Mouse (Mus musculus) urinary bladder, postnatal 36 days (tissue): ENCODE results near the gene Cenpn.

Experiments
- DNase-seq, 2 experiments: peaks; one replicate each; pipeline ENCODE4 v3.0.0; 2022; ENCODE audit warnings: low spot score in 2 of 2, mixed read lengths in 1 of 2

Cenpn gene

DNA sequence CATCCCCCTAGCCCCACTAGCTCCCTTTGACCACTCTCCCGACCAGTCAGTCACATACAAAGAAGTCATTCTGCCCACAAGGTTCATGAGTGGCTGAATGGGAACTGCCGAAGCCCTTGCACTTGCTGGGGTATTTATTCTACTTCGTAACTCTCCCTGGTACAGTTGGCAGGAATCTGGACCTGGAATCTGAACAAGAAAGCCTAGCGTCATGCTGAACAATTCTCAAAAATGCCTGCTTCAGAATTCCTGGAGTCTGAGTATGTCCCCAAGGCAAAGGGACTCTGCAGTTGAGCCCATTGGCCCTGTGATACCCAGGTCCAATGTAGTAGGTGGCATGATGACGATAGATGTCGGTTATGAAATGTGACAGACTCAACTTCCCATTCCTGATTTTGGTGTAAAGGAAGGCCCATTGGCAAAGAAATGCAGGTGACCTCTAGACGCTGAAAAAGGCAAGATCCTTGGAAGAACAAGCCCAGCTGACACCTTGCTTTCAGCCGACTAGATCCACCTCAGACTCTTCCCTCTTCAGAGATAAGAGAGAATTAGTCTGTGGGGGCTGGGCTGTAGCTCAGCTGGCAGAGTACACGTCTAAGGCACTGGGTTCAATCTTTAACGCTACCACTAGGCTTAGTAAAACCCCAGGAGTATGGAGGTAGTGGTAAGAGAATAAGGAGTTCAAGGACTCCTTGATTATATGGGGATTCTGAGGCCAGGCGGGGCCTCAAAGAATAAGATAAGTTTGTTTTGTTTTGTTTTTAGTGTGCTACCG, 20.9 kb downstream of the Cenpn start:
- DNase-seq: no peak

DNA sequence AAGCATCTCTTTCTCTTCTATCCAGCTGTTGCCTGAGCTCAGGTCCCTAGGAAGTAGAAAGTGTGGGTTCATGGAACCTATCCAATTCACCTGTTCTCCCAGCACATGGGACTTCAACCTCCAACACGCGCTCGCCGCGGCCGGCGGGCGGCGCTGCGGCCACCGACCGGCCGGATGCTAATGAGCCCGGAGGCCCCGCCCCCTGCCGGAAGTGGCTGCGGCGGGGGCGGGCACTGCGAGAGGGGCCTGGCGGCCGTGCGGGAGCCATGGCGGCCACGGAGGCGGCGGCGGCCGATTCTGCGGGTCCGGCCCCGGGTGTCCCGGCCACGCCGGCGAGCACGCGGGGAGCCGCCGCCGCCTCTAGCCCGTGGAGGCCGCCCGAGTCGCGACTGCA, 21.6 kb downstream of the Cenpn start, which contains the start of gene Atmin:
TSS of gene Atmin (plus strand) at position 233 of the 394 bp plus-strand sequence.
- DNase-seq: peak; percentile 68 to 82

GRCm38 (mm10) chr8:116943555-116944384, 22.2 kb downstream of the Cenpn start:
- peak in 1 of 2 experiments; percentile 19 for DNase-seq

DNA sequence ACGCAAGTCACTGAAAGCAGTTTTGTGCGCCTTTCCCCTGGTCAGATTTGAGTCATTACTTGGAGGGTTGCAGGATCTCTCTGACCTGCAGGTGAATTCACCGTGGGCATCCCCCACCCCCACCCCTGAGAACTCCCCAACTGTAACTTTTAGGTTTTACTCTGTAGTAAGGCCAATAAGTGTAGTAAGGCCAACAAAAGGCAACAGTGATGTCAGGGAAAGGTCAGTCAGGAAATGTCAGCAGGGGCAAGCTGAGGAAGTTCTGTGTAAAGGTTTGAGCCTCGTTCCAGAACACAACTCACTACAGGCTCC, 22.8 kb downstream of the Cenpn start:
- DNase-seq: no peak

DNA sequence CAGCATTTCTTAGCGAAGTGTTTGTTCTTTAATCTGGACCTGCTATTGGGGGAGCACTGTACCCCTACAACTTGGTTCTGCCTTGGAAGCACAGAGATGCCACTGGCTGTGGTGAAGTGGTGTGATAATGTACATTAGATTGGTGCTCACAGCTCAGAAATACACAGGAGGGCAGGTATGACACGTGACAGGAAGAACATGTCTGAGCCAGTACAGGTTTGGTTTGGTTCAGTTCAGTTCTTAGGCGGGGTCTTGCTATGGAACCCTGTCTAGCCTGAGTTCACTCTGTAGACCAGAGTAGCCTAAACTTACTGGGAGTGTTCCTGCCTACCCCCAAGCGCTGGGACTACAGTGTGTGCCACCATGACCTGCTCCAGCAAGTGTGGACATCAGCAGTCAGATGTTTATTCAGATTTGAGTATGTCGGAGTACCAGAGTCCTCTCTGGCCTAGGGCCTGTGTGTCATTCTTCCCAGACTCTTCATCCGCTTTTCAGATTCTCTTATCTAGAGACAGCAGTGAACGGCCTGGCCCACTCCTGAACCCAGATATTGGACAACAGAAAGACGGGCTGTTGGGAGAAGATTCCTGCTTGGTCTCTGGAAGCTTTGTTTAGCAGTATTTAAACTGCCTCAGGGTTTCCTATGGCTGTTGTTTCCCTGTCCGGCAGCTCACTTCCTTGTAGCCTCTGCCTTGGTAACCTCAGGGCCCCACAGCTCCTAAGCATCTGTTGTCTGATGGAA, 23.8 kb downstream of the Cenpn start:
- no peak for DNase-seq

GRCm38 (mm10) chr8:116946268-116946838, 24.8 kb downstream of the Cenpn start:
- no peak for DNase-seq

DNA sequence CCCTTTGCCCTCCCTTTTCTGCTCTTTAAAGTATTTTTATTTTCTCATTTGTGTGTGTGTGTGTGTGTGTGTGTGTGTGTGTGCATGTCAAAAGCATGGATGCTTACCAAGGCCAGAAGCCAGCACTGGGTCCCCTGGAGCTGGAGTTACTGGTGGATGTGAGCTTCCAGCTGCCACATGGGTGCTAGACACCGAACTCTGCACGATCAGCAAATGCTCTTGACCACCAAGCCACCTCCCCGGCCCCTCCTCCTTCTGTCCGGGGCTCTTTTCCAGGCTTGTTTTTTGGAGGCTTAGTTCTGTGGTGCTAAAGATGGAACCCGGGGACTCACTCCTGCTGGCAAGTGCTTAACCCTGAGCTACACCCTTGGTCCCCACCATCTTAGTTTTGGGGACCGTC, 25.3 kb downstream of the Cenpn start:
- no peak for DNase-seq

GRCm38 (mm10) chr8:116947589-116947988, 26.1 kb downstream of the Cenpn start:
- no peak for DNase-seq

- DNase-seq: no peak
These were observed 29.8 kb downstream of the Cenpn start for GRCm38 (mm10) chr8:116951369-116951768.

DNA sequence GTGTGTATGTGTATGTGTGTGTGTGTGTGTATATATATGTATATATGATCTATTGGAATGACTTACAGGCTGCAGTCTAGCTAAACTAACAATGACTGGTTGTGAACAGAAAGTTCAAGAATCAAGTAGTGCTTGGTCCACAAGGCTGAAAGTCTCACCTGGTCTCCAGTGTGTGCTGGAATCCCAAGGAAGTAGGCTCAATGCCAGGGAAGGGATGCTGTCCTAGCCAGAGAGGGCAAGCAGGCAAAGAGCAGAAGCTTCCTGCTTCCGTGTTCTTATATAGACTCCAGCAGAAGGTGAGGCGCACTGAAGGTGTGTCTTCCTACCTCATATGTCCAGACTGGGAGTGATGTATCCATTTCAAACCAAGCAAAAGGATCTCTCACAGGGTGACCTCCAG, 30.2 kb downstream of the Cenpn start:
- DNase-seq: no peak

DNA sequence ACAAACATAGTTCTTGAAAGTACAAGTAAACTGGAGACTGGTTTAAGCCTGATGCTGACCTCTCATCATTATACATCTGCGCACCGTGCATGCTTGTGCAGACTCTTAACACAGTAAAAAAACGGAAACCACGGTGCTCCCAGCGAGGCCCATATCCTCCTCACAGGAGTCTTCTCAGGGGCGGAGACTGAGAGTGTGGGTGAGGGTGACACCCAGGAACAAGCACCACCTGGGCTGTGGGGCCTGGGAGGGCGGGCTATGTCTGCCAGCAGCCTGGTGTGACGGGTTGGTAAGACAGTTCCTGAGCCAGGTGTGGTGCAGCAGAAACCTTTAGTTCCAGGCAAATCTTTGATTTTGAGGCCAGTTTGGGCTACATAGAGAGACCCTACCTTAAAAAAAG, 30.9 kb downstream of the Cenpn start:
- DNase-seq: no peak

GRCm38 (mm10) chr8:116954415-116954814, 32.9 kb downstream of the Cenpn start:
- no peak for DNase-seq

- DNase-seq: no peak
These were observed 48.0 kb downstream of the Cenpn start for GRCm38 (mm10) chr8:116969531-116969930.

- no peak for DNase-seq
These were observed 53.5 kb downstream of the Cenpn start for GRCm38 (mm10) chr8:116975066-116975465.

- DNase-seq: no peak
These were observed 54.1 kb downstream of the Cenpn start for GRCm38 (mm10) chr8:116975606-116976005.

DNA sequence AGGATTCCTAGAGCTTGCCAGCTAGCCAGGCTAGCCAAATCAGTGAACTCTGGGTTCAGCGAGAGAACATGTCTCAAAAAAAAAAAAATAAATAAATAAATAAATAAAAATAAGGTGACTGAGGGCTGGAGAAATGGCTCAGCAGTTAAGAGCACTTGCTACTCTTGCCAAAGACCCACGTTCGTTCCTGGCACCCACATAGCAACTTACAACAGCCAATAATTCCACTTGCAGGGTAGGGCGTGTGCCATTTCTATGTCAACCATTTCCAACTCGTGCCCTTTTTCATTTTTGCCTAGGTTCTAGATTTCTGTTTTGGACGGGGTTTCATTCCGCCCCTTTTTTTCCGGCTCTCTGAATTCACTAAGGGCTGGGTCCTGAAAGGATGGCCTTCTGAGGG, 56.5 kb downstream of the Cenpn start:
- DNase-seq: no peak

DNA sequence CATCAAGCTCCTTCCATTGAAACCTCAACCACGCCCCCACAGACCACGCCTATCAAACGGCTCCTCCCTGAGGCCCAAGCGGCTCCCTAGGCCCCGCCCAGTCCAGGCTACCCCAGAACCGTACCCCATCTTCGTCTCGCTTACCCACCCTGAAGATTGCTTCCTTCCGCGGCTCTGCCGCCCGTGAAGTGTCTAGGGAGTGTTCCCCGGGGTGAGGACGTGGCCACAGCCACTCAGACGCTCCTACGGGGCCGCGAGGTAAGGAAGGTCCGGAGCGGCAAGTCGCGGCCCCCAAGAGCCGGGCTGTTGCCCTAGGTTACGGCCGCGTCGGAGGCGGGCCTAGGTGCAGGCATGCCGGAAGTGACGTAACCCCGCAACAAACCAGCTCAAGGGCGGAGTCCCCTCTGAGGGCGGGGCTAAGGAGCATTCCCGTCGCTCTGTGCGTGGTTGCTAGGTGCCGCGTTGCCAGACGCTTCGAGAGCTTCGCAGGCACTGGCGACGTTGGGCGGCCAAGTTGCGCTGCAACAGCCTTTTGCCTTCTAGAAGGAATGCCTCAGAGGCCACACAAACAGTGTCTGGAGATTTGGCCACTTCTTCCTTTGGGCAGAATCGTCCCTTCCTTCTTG, 57.2 kb downstream of the Cenpn start, which contains the start of gene 1700030J22Rik:
TSS of gene 1700030J22Rik (minus strand) at position 329 of the 626 bp plus-strand sequence.
- peak; percentile 98 to 99 for DNase-seq

DNA sequence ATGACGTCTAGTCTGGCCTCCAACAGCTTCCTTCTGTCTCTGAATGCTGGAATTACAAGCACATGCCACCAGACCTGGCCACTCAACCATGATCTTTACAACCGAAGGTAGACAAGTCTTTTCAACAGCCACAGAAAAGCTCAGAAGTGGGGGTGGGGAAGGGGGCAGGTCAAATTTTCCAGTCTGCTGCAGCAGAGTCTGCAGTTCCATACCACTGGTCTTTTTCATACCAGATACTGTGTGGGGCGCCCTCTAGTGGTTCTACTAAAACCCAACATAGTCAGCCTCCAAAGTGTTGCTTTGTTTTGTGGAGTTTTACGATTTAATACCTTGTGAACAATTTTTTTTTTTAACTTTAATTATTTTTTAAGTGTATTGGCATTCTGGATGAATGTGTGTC, 58.6 kb downstream of the Cenpn start:
- DNase-seq: peak; percentile 19 to 31

DNA sequence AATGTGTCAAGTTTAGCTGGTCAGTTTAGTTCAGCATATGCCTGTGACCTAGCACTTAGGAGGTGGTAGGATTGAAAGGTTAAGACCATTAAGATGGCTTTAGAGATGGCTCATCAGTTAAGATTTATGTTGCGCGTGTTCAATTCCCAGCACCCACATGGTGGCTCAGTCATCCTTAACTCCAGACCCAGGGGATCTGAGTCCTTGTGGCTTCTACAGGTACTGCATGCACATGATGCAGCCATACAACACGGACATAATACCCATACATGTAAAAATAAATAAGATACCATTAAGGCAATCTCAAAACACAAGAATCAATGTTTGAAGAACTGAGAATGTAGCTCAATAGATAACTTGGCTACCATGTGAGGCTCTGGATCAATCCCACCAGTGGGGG, 68.3 kb downstream of the Cenpn start:
- no peak for DNase-seq
